Mouse (Mus musculus) midbrain, embryonic 11.5 days (tissue): ENCODE measurements at regions not wholly inside any gene's neighbourhood (a gene's known extent, or its start where the extent isn't known, plus 50 kb on each side); places are given as distances from the start of the nearest gene placed in this dataset.
A peak's percentile ranks its signal among the peaks of the same experiment; 100 is the strongest.

ENCODE experiments used
- ATAC-seq: fragments of 200-750 bp; cut with Nextera tagmentation; 2 replicates; pipeline ENCODE4 v1.8.0; 2017; ENCODE audit warnings: moderate TSS enrichment, moderate library complexity; ENCODE audit not compliant: low FRiP score
- DNase-seq: peaks from one replicate; pipeline ENCODE4 v3.0.0; 2015; ENCODE audit warnings: low spot score; ENCODE audit errors: missing footprints
- H3K27ac ChIP-seq: fragments of 300-500 bp; sonication (generic); 2 replicates; pipeline ENCODE4 v1.5.1; 2014; ENCODE audit warnings: low read depth, low read length
- H3K27me3 ChIP-seq: fragments of 300-500 bp; sonication (generic); 2 replicates; pipeline ENCODE4 v1.6.1; 2014; ENCODE audit warnings: mild to moderate bottlenecking, low read length, moderate library complexity, mixed read lengths; ENCODE audit not compliant: control insufficient read depth, insufficient read depth
- H3K36me3 ChIP-seq: fragments of 300-500 bp; sonication (generic); 2 replicates; pipeline ENCODE4 v1.6.1; 2014; ENCODE audit warnings: mild to moderate bottlenecking, low read length, moderate library complexity, mixed read lengths; ENCODE audit not compliant: control insufficient read depth, insufficient read depth
- H3K4me1 ChIP-seq: fragments of 300-500 bp; sonication (generic); 2 replicates; pipeline ENCODE4 v1.6.1; 2014; ENCODE audit warnings: low read length; ENCODE audit not compliant: control insufficient read depth, insufficient read depth
- H3K4me2 ChIP-seq: fragments of 300-500 bp; sonication (generic); 2 replicates; pipeline ENCODE4 v1.6.1; 2014; ENCODE audit warnings: mild to moderate bottlenecking, moderate library complexity
- H3K4me3 ChIP-seq: fragments of 300-500 bp; sonication (generic); 2 replicates; pipeline ENCODE4 v1.5.1; 2014; ENCODE audit warnings: low read depth, low read length
- H3K9ac ChIP-seq: fragments of 300-500 bp; sonication (generic); 2 replicates; pipeline ENCODE4 v1.6.1; 2014; ENCODE audit warnings: low read length
- H3K9me3 ChIP-seq: fragments of 300-500 bp; sonication (generic); 2 replicates; pipeline ENCODE4 v1.6.1; 2016; ENCODE audit warnings: low read length; ENCODE audit not compliant: control insufficient read depth
- WGBS: fragments of 180-500 bp; shearing (Covaris S2); extraction: QIAGEN DNeasy Blood & Tissue Kit; methylation state at CpG from one replicate; pipeline ENCODE4 v1.1.7; 2014; 5-methylcytosine and 5-hydroxymethylcytosine counted together

DNA sequence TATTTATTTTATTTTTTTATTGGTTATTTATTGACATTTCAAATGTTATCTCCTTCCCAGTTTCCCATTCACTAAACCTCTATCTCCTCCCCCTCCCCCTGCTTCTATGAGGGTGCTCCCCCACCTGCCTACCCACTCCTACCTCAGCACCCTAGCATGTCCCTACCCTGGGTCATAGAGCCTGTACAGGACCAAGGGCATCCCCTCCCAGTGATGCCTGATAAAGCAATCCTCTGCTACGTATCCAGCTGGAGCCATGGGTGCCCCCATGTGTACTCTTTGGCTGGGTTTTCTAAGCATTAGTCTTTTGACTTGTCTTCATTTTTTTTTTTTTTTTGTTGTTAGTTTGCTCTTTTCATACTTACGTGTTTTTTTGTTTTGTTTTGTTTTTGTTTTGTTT, 502.9 kb downstream of the Irx1 start:
- Histone ChIP-seq H3K27me3 (peaks cover 14% of the 10 kb centered on the region; the same call in 1 of the 2 replicates), H3K36me3 (no peaks in the 10 kb centered on the region), H3K27ac (no peak overlapping the region), H3K4me1 (peaks cover 11% of the 10 kb centered on the region), H3K4me2 (no peak overlapping the region), H3K9ac (no peak overlapping the region), H3K4me3 (no peak overlapping the region), H3K9me3 (no peaks in the 10 kb centered on the region)
- WGBS = 78% methylated on average over 2 of the region's 2 CpGs
- peak; percentile 78 for DNase-seq
- ATAC-seq = no peak

DNA sequence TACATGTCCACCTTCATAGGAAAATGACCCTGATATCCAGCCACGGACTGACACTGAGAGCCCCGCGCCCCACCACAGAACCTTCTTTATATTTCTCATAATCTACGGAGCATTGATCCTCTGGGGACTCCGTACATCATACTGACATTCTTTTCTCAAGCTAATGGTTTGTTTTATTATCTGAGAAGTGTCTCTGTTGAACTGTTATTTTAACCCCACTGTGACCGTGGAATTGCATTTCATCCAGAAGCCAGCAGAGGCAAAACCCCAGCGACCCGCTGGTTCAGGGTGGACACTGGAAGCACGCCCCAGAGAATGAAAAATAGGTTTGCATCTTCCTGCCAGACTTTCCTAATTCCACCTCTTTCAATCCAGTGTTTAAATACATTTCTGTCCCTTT, 503.4 kb downstream of the Irx1 start:
- no peaks in the 10 kb centered on the region for H3K36me3 ChIP-seq
- H3K4me1 ChIP-seq = peaks cover 11% of the 10 kb centered on the region
- no peak overlapping the region for H3K9ac ChIP-seq
- WGBS = 55% methylated on average over 9 of the region's 9 CpGs
- ATAC-seq (no peak), DNase-seq (peak; percentile 84)
- H3K4me2 ChIP-seq = no peak overlapping the region
- no peaks in the 10 kb centered on the region for H3K9me3 ChIP-seq
- H3K27me3 ChIP-seq = peaks cover 16% of the 10 kb centered on the region; the same call in 1 of the 2 replicates
- H3K4me3 ChIP-seq = no peak overlapping the region
- no peak overlapping the region for H3K27ac ChIP-seq

DNA sequence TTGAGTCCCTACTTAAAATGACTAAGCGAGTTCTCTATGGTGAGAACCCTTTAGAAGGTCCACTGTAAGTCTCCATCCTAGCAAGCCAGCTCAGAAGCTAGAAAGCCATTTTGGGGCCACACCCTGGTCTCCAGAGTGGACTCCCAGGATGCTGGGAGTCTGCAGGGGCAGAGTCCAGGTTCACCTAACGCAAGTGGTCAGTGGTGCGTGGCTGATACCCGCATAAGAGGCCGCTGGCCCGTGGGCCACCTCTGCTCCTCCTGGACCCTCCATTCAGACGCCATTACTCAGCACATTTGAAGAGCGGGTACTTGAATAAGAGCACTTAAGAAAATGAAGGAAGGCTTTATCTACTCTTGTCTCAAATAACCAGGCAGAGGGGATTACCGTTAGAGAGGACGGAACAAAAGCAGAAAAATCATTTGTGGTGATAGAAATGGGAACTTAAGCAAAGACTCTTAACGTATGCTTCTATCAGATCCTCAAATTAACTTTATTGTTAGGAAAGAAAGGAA, 504.4 kb downstream of the Irx1 start:
- no peaks in the 10 kb centered on the region for H3K36me3 ChIP-seq

DNA sequence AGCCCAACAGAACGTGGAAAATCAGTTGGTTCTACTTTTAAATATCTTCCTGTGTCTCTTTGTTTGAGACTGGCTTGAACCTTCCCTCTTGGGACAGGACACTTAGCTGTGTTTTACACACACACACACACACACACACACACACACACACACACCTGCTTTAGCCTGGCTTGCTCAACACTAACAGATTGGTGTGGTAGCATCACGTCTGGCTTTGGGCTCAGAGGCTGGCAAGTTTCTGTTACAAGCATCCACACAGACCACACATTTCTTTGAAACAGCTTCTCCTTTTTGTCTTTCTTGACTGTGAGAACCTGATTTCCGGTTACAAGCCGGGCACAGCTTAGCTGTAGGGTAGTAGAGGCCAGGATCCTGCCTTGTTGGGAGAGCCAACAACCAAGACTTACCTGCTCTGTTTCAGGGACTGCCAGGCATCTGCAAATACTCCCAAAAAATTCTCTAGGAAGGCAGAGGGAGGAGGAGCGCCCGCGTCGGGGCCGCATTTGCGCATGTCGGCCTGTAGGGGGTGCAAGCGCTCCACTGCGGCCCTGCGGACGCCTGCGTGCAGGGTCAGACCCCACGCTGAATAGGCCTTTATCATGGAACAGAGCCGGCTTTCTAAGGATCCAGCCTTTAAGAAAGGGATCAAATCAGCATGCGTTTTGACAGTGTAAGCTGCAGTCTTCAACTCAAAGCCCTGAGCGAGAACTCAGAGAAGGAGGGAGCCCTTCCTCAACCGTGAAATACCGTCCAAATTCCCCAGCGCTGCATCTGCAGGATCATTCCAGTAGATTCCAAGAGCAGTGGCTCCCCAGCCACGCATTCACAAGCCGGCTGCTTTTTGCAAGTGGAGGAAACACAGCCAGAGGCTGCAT, 505.2 kb downstream of the Irx1 start:
- H3K9me3 ChIP-seq = no peaks in the 10 kb centered on the region
- peak overlapping the region; percentile 34 for H3K4me2 ChIP-seq
- H3K27ac ChIP-seq = peak overlapping the region; percentile 41; the same call in 1 of the 2 replicates
- peak; percentile 93 for ATAC-seq
- no peaks in the 10 kb centered on the region for H3K36me3 ChIP-seq
- H3K27me3 ChIP-seq = peaks cover 16% of the 10 kb centered on the region; the same call in 1 of the 2 replicates
- H3K4me3 ChIP-seq = 0 out of 2 replicates have a peak overlapping the region, but pooled peaks have one; percentile 6
- peak; percentile 99 for DNase-seq
- 2% methylated on average over 25 of the region's 25 CpGs for WGBS
- H3K4me1 ChIP-seq = peaks cover 11% of the 10 kb centered on the region
- H3K9ac ChIP-seq = peak overlapping the region; percentile 35; the same call in 1 of the 2 replicates

More for the DNA sequence above, 504.4 kb downstream of the Irx1 start:
- Histone ChIP-seq H3K4me1 (peaks cover 11% of the 10 kb centered on the region), H3K4me3 (no peak overlapping the region), H3K27ac (peak overlapping the region; percentile 41; the same call in 1 of the 2 replicates), H3K9ac (peak overlapping the region; percentile 35; the same call in 1 of the 2 replicates), H3K9me3 (no peaks in the 10 kb centered on the region), H3K27me3 (peaks cover 16% of the 10 kb centered on the region; the same call in 1 of the 2 replicates), H3K4me2 (peak overlapping the region; percentile 34)
- ATAC-seq (peak; percentile 34), DNase-seq (peak; percentile 93)
- WGBS = 12% methylated on average over 11 of the region's 11 CpGs

DNA sequence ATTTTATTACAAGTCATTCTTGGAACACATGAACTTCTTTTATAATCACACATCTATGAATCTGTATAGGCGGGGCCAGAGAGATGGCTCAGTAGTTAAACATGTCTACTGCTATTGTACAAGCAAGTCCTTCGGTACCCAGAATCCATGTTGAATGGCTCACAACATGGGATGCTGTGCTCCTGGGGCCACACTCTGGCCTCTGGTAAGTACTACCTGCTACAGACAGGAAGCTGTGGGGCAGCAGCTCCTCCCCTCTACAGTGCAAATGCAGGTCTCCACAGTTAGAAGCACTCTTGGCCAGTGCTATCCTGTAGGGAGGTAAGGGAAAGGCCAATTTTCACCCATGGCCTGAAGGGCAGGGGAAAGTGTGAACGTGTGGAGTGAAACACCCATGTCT, 506.0 kb downstream of the Irx1 start:
- Histone ChIP-seq H3K4me2 (no peak overlapping the region), H3K9me3 (no peaks in the 10 kb centered on the region), H3K9ac (no peak overlapping the region), H3K27ac (no peak overlapping the region), H3K4me3 (no peak overlapping the region), H3K27me3 (peaks cover 16% of the 10 kb centered on the region; the same call in 1 of the 2 replicates), H3K36me3 (no peaks in the 10 kb centered on the region), H3K4me1 (peaks cover 11% of the 10 kb centered on the region)
- DNase-seq (no peak), ATAC-seq (no peak)
- WGBS = 70% methylated on average over 3 of the region's 3 CpGs

DNA sequence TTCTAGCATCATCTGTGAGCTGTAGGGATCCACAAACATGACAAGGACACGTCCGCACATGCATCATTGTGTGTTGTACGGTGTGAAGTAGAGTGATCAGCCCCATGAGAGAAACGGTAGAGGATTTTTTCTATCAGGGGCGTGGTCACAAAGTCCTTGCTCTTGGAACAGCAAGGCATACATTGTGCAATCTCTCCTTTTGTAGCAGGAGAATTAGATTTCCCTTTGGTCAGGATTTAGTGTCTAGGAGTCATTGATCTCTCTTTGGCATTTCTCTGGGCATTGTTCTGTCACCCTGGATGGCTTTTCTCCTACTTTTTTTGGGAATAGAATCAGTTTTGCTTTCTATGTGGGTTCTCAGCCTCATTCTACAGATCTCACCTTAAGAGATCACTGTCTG, 511.3 kb downstream of the Irx1 start:
- H3K4me2 ChIP-seq = no peak overlapping the region
- 85% methylated on average over 5 of the region's 5 CpGs for WGBS
- no peaks in the 10 kb centered on the region for H3K4me1 ChIP-seq
- H3K27ac ChIP-seq = no peak overlapping the region
- H3K9ac ChIP-seq = no peak overlapping the region
- peaks cover 8% of the 10 kb centered on the region; the same call in 1 of the 2 replicates for H3K27me3 ChIP-seq
- no peaks in the 10 kb centered on the region for H3K36me3 ChIP-seq
- no peak for DNase-seq
- no peaks in the 10 kb centered on the region for H3K9me3 ChIP-seq
- H3K4me3 ChIP-seq = no peak overlapping the region
- no peak for ATAC-seq

DNA sequence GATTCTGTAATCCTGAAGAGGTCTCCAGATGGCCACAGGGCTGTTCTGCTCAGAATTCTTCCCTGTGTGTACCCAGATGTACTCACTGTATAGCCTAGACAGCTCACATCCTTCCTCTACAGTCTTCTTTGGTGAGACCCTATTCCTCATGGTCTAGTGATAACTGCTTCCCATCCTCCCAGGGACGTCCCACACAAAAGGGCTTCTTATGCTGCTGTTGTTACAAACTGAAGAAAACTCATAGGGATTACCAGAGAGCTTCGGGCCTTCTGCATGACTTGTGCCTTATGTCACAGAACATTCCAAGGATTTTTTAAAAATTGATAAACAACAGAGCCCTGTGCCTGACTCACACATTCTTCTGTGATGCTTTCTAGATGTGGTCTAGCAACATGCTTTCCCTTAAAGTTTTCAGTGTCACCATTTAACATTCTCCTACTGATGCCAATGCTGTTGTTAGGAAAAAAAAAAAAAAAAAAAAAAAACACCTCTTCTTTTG, 525.9 kb downstream of the Irx1 start:
- no peaks in the 10 kb centered on the region for H3K36me3 ChIP-seq
- no peaks in the 10 kb centered on the region for H3K9me3 ChIP-seq
- no peak overlapping the region for H3K27ac ChIP-seq
- ATAC-seq = no peak
- no peak overlapping the region for H3K4me2 ChIP-seq
- WGBS = 57% methylated on average over 2 of the region's 2 CpGs
- no peak for DNase-seq
- no peak overlapping the region for H3K4me3 ChIP-seq
- H3K9ac ChIP-seq = no peak overlapping the region
- H3K4me1 ChIP-seq = no peaks in the 10 kb centered on the region
- no peaks in the 10 kb centered on the region for H3K27me3 ChIP-seq

DNA sequence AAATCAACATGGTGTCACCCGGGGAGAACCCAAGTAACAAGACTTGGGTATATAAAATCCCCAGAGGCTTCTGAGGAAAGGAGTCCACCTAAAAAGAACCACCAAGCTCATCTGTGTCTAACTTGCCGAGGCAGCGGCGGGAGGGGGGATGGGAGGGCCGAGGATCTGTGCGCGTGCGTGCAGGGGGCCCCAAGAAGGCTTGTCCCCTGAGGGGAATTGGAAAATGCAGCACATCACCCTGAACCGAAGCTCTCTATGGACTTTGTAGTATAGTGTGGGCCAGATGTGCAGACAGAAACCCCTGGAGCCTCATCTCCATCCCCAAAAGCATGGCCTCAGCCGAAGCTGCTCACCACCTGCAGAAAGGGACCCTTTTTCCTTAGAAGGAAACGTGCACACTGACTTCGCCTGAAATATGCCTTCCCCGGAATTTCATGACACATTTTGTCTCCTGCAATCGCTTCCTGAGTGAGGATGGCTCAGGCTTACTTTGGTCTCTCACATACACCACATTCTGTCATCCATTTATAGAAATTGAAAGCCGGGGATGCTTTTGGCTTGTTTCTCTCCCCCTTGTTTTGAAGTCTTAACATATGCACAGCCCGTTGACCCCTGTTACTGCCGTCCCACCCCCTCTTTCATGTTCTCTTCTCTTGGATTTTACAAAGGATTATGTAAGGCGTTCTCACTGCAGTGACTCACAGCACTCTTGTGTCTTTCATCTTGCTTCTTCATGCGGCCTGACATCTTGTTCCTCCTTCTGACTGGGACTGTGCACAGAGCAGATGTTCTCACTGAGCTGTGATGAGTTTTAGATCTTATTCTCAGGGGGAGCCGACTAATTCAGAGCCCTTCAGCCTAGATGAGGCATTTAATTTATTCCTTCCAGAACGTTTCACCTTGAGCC, 559.6 kb downstream of the Irx1 start:
- no peaks in the 10 kb centered on the region for H3K27me3 ChIP-seq
- H3K9me3 ChIP-seq = no peaks in the 10 kb centered on the region
- peak; percentile 77 for ATAC-seq
- peak; percentile 88 for DNase-seq
- H3K4me3 ChIP-seq = no peak overlapping the region
- peaks cover 7% of the 10 kb centered on the region for H3K4me1 ChIP-seq
- H3K4me2 ChIP-seq = no peak overlapping the region
- 40% methylated on average over 21 of the region's 21 CpGs for WGBS
- H3K9ac ChIP-seq = no peak overlapping the region
- H3K36me3 ChIP-seq = no peaks in the 10 kb centered on the region
- no peak overlapping the region for H3K27ac ChIP-seq
